Mouse (Mus musculus) liver, adult 2 months (tissue): ENCODE data around the gene Smurf1. TPM values are rescaled to one million over a fixed set of nuclear protein-coding genes. Genes with fewer than 3 reads are reported as not detected.

Experiments
- DNase-seq: peaks from one replicate; pipeline ENCODE4 v3.0.0-alpha.2; 2011; ENCODE audit warnings: low read depth, low spot score; ENCODE audit errors: extremely low read depth
- H3K27ac ChIP-seq: fragments of 200-500 bp; replicated peaks from 2 replicates; pipeline ENCODE4 v1.5.1; 2012; ENCODE audit warnings: low read depth, mild to moderate bottlenecking, control low read depth, inconsistent platforms, low read length; ENCODE audit not compliant: insufficient read depth
- H3K27me3 ChIP-seq: fragments of 200-500 bp; 2 replicates; pipeline ENCODE4 v1.6.1; 2012; ENCODE audit warnings: mild to moderate bottlenecking, moderate library complexity, low read length, inconsistent platforms; ENCODE audit not compliant: control insufficient read depth, insufficient read depth
- H3K36me3 ChIP-seq: fragments of 200-500 bp; 2 replicates; pipeline ENCODE4 v1.6.1; 2012; ENCODE audit warnings: low read length, inconsistent platforms; ENCODE audit not compliant: control insufficient read depth, insufficient read depth
- H3K4me1 ChIP-seq: fragments of 200-500 bp; 2 replicates; pipeline ENCODE4 v1.6.1; 2011; ENCODE audit warnings: low read length; ENCODE audit not compliant: control insufficient read depth, insufficient read depth
- H3K4me3 ChIP-seq: fragments of 200-500 bp; 2 replicates; pipeline ENCODE4 v1.5.1; 2011; ENCODE audit warnings: low read depth, mild to moderate bottlenecking, control low read depth, low read length, moderate library complexity; ENCODE audit not compliant: insufficient read depth
- H3K79me2 ChIP-seq: fragments of 200-500 bp; 2 replicates; pipeline ENCODE4 v1.6.1; 2012; ENCODE audit warnings: inconsistent platforms, mild to moderate bottlenecking, low read length, moderate library complexity; ENCODE audit not compliant: control insufficient read depth, insufficient read depth
- H3K9ac ChIP-seq: fragments of 200-500 bp; 2 replicates; pipeline ENCODE4 v1.6.1; 2012; ENCODE audit warnings: low read depth, mild to moderate bottlenecking, control low read depth, inconsistent platforms, low read length
- CTCF ChIP-seq: fragments of 200-500 bp; IDR thresholded peaks from 2 replicates; pipeline ENCODE4 v1.5.1; 2011; ENCODE audit warnings: low read depth, low read length, control low read depth
- POLR2A ChIP-seq: fragments of 200-500 bp; IDR thresholded peaks from 2 replicates; pipeline ENCODE4 v1.6.1; 2011; ENCODE audit warnings: low read length, control low read depth; ENCODE audit not compliant: insufficient read depth; ENCODE audit errors: extremely low read depth
- WGBS: fragments of 180-500 bp; shearing (Covaris S2); methylation state at CpG from one replicate; pipeline ENCODE4 v1.1.7; 2018; 5-methylcytosine and 5-hydroxymethylcytosine counted together
- polyA plus RNA-seq: library from polyadenylated mRNA; depleted of rRNA; stranded (reverse); fragments of >200 nt; gene quantifications from 2 replicates; pipeline ENCODE4 v1.2.3, GENCODE M21; 2012
- total RNA-seq: library from RNA; depleted of rRNA; stranded (reverse); fragments of >200 nt; gene quantifications from 2 replicates; pipeline ENCODE4 v1.2.3, GENCODE M21; 2014

Gene Smurf1
- total and polyA plus RNA-seq, 2 experiments = 5.2 to 8.6 TPM

DNA sequence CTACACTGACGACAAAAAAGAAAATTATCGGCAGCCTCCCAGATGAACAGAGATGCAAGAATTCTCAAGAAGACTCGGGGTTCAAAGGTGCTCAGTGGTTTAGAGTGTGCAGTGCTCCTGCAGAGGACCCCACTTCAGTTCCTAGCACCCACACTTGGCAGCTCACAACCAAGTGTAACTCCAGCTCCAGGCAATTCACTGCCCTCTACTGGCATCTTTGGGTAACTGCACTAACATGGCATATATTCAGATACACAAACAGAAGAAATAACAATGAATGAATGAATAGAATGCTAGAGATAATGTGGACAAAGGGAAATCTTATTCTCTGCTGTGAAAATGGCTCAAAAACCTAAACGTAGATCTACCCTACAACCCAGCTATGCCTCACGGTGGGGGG, 19.2 kb upstream of the Smurf1 start:
- H3K27me3 ChIP-seq = no peaks in the 10 kb centered on the region
- H3K79me2 ChIP-seq = no peaks in the 10 kb centered on the region
- no peak for TF ChIP-seq CTCF
- no peak for TF ChIP-seq POLR2A
- 97% methylated on average over 5 of the region's 5 CpGs for WGBS
- H3K4me1 ChIP-seq = peaks cover 2% of the 10 kb centered on the region; the same call in 1 of the 2 replicates
- no peak for DNase-seq
- no peak overlapping the region for H3K4me3 ChIP-seq
- no peaks in the 10 kb centered on the region for H3K36me3 ChIP-seq
- H3K9ac ChIP-seq = no peak overlapping the region
- H3K27ac ChIP-seq = no peak overlapping the region

DNA sequence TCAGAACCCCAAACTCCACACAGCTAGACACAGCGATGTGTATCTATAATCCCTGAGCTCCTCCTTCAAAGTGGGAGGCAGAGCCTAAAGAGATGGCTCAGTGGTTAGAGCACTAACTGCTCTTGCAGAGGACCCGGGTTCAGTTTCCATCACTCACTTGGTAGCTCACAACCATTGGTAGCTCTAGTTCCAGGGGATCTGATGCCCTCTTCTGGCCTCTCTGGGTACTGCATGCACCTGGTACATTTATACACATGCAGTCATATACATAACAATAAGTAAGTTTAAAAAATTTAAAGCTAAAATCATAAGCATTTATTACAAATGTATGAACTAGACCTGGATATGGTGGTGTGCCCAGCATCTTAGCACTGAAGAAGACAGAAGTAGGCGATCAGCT, 17.6 kb upstream of the Smurf1 start:
- WGBS = over 99% methylated on average over 3 of the region's 3 CpGs
- H3K4me1 ChIP-seq = no peaks in the 10 kb centered on the region
- no peak overlapping the region for H3K9ac ChIP-seq
- no peak overlapping the region for H3K27ac ChIP-seq
- DNase-seq = no peak
- no peaks in the 10 kb centered on the region for H3K79me2 ChIP-seq
- no peaks in the 10 kb centered on the region for H3K27me3 ChIP-seq
- H3K4me3 ChIP-seq = no peak overlapping the region
- no peaks in the 10 kb centered on the region for H3K36me3 ChIP-seq
- TF ChIP-seq CTCF (no peak; the same call in 1 of the 2 replicates), POLR2A (no peak)

DNA sequence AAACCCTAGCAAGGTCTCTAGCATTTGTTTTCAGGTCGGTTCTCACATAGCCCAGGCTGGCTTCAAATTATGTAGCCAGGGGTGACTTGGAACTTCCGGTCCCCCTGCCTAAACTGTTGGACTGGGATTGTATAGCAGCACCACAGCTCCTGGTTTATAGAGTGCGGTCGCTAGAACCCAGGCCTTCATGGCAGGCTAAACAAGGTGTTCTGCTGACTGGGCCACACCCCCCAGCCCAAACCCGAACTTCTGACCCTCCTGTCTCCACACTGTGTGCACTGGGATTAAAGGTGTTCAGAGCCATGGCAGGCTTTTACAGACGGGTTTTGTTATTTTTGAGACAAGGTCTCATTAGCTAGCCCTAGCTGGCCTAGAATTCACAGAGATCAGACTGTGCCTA, 13.5 kb upstream of the Smurf1 start:
- DNase-seq = no peak
- 83% methylated on average over 6 of the region's 6 CpGs for WGBS
- Histone ChIP-seq H3K4me1 (no peaks in the 10 kb centered on the region), H3K36me3 (no peaks in the 10 kb centered on the region), H3K4me3 (no peak overlapping the region), H3K27me3 (no peaks in the 10 kb centered on the region), H3K79me2 (no peaks in the 10 kb centered on the region), H3K9ac (no peak overlapping the region), H3K27ac (no peak overlapping the region)
- TF ChIP-seq POLR2A (no peak), CTCF (no peak)

DNA sequence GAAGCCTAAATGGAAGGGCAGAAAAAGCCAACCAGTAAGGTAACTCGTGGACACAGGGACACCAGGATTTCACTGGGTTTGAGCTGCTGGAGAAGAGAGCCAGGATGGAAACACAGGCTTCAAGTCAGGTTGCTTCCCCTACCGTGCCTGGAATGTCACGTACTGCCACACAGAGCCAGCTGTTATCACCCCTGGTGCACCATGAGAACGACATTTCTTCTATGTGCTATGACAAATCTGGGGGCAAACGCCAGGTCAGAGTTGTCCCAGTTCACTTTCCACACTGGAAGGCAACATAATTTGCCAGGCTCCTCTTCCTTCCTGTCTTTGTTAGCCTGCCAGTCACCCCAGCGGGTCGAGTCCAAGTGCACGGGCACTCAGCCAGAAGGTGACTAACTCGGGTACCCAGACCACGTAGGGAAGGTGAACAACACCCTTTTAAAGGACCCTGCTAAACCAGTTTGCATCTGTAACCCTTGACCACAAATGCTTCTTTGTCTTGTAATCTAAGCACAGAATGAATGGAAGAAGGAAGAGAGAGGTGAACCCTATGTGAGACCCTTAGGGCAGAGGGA, 13.0 kb upstream of the Smurf1 start:
- no peak for TF ChIP-seq CTCF
- no peak for TF ChIP-seq POLR2A
- Histone ChIP-seq H3K79me2 (no peaks in the 10 kb centered on the region), H3K4me1 (no peaks in the 10 kb centered on the region), H3K36me3 (no peaks in the 10 kb centered on the region), H3K27ac (no peak overlapping the region), H3K4me3 (no peak overlapping the region), H3K27me3 (no peaks in the 10 kb centered on the region), H3K9ac (no peak overlapping the region)
- DNase-seq = no peak
- 55% methylated on average over 10 of the region's 10 CpGs for WGBS

DNA sequence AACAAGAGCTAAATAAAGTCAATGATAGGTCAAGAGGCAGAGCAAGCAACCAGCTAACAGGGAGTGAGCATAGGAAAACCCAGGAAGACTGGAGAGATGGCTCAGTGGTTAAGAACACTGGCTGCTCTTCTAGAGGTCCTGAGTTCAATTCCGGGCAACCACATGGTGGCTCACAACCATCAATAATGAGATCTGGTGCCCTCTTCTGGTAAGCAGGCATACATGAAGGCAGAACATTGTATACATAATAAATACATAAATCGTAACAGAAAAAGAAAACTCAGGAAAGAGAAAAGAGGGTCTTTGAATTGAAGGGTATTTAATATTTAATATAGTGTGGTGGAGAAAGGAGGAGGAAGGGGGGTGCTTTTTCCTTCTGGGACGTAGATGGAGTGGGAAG, 5.6 kb upstream of the Smurf1 start:
- 90% methylated on average over 3 of the region's 3 CpGs for WGBS
- TF ChIP-seq CTCF = no peak
- TF ChIP-seq POLR2A = no peak
- Histone ChIP-seq H3K4me1 (no peaks in the 10 kb centered on the region), H3K27ac (no peak overlapping the region), H3K79me2 (no peaks in the 10 kb centered on the region), H3K36me3 (no peaks in the 10 kb centered on the region), H3K9ac (no peak overlapping the region), H3K27me3 (no peaks in the 10 kb centered on the region), H3K4me3 (no peak overlapping the region)
- DNase-seq = no peak

DNA sequence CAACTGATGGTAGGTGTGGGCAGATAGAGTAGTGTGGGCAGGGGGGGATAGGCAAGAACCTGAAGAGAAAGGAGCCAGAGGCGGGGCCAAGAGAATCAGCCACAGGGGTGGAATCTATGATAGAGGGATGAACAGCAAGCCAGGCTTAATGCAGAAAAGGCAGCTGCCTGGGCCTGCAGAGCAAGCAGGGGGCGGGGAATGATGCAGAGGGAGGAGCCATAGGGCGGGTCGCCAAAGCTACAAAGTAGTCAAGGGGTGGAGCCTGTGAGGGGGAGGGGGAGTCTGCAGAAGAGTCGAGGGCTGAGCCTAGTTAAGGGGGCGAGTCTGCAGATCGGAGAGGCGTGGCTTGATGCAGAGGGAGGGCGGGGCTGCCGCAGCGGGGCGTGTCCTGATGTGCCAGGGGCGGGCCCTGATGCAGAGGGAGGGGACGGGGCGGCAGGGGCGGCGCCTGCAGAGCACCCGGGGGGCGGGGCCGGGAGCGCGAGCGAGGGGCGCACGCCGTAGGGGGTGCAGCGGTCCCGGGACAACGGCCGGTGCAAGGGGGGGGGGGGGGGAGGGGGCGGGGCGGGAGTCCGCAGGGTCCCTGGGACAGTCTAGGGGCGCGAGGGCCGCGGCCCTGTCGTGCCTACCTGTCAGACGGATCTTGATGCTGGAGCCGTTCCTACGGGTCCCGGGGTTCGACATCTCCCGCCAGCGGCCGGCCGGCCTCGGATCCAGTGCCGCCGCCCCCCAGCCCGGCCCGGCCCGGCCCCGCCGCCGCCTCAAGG, 592 bp downstream of the Smurf1 start:
- H3K79me2 ChIP-seq = peaks cover 17% of the 10 kb centered on the region; the same call in 1 of the 2 replicates
- DNase-seq = peak; percentile 82
- H3K27ac ChIP-seq = peak overlapping the region; percentile 59
- H3K27me3 ChIP-seq = no peaks in the 10 kb centered on the region
- 2% methylated on average over 42 of the region's 56 CpGs for WGBS
- no peaks in the 10 kb centered on the region for H3K36me3 ChIP-seq
- no peaks in the 10 kb centered on the region; the same call in 1 of the 2 replicates for H3K4me1 ChIP-seq
- H3K9ac ChIP-seq = peak overlapping the region; percentile 96
- H3K4me3 ChIP-seq = peak overlapping the region; percentile 96
- TF ChIP-seq POLR2A = no peak
- TF ChIP-seq CTCF = no peak
